Mouse (Mus musculus) CD8-positive naive resting alpha-beta T cell, adult 57 days (primary cell): ENCODE measurements around the gene D13Ertd608e. TPM values are rescaled to one million over a fixed set of nuclear protein-coding genes. Genes with fewer than 3 reads are reported as not detected.

Experiments used
- total RNA-seq: library from RNA; stranded (reverse); gene quantifications from one replicate; pipeline ENCODE4 v1.2.4, GENCODE M21; 2023

Gene D13Ertd608e
- total RNA-seq = not detected

DNA sequence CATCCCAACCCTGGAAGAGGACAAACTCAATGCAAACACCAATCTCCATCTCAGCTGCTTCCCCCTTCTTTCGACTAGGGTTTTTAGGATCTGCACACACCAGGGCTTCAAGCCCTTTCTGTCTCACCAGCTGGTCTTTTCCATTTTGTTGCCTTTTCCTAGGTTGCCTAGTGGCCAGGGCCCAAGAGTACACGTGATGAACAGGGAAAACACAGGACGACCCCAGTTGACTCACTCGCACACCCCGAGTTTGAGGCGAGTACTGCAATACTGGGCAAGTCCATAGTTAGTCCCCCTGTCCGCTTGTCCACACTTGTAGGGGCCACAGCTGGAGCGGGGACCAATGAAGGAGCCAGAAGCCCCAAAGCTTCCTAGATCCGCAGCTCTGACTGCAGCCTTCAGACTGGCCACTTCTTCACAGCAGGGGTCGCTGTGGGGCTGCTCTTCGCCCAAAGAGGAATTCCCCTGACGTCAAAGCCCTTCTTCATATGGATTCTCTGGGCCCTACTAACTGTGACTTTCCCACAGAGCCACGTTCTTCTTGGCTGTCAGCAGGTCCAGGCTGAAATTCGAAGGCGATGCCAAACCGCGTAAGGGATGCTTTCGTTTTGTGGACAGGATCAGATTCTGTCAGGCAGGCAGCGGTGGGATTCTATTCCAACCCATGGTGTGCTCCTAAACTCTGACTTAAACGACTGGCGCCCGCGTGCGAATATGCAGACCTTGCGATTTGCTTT is at the start of gene D13Ertd608e:
Gene D13Ertd608e (plus strand): TSS at position 687 of the 737 bp plus-strand sequence.

DNA sequence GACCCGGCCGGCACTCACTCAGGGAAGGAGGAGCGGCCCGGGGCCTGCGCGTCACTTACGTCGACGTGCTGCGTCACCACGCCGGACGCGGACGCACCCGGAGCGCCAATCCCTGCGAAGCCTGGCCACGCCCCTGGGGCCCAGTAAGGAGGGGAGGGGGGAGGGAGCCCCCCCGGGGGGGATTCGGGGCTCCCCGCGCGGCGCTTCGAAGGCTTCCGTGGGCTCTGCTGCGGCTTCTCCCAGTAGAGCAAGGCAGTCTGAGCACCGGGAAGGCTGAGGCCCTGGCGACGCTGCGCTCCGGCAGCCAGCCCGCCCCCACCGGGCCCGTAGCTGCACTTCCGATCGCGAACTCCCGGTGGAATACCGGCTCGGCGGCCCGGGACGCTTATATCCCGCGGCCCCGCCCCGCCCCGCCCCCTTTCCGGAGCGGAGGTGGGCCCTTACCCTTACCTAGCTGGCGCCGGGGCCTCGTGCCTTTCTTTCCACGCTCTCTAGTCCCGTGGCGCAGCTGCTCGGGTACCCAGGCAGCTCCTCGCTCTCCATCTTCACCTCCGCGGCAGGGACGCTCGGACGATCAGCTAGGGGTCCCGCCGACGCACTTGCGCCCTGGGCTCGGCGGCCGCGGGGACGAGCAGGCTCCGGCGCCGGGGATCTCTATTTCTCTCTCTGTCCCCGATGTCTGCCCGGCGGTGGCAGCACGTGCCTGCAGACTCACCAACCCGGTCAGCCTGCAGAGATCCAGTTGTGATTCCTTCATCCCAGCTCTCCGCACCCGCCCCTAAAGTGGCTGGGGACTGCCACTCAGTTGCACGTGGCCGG is 44.8 kb upstream of the D13Ertd608e start, which contains the start of gene Zfp131:
Gene Zfp131 (minus strand): TSS at position 129 of the 819 bp plus-strand sequence.

DNA sequence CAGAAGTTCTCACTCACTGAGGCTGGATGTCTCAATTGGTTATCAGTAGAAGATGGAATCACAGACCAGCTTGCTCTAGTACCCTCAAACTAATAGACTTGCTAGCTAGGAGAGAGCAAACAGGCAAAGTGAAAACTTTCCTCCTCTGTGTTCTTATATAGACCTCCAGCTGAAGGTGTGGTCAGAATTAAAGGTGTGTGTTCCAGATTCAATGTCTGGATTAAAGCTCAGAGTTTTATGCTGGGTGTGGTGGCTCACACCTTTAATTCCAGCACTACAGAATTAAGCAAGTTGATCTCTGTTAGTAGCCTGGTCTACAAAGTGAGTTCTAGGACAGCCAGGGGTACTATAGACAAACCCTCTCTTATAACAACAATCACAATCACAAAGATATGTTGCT is 5.7 kb upstream of the D13Ertd608e start, which contains the start of gene AF067063:
Gene AF067063 (minus strand): TSS at position 101 of the 400 bp plus-strand sequence.

DNA sequence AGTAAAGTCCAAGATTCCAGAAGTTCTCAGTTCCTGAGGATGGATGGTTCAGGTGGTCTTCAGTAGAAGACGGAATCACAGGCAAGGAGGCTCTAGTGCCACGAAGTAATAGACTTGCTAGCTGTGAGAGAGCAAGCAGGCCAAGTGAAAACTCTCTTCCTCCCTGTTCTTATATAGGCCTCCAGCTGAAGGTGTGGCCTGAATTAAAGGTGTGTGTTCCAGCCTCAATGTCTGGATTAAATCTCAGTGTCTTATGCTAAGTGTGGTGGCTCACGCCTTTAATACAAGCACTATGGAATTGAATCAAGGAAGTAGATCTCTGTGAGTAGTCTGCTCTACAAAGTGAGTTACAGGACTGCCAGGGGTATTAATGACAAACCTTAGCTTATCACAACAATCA is 58.9 kb downstream of the D13Ertd608e start, which contains the start of gene Tcstv1:
Gene Tcstv1 (minus strand): TSS at position 101 of the 400 bp plus-strand sequence.

Other genes starting within 250 kb of the D13Ertd608e start
- gene Ccl28, start 212.2 kb upstream of the D13Ertd608e start, total RNA-seq = not detected
- 54.4 TPM for gene Hmgcs1, start 145.6 kb upstream of the D13Ertd608e start, total RNA-seq
- 0.77 TPM for gene Nim1k, start 80.1 kb upstream of the D13Ertd608e start, total RNA-seq
- 57.7 TPM for gene Zfp131, start 45.1 kb upstream of the D13Ertd608e start, total RNA-seq
- not detected for gene AF067063, start 5.8 kb upstream of the D13Ertd608e start, total RNA-seq
- gene Tcstv1, start 58.8 kb downstream of the D13Ertd608e start, total RNA-seq = not detected
- gene Gm21761, start 93.3 kb downstream of the D13Ertd608e start, total RNA-seq = not detected
- not detected for gene B020031M17Rik, start 114.8 kb downstream of the D13Ertd608e start, total RNA-seq
- gene Gm36079, start 191.0 kb downstream of the D13Ertd608e start, total RNA-seq = not detected
- 0.40 TPM for gene Gm21188, start 216.2 kb downstream of the D13Ertd608e start, total RNA-seq